Mouse (Mus musculus) heart, postnatal 25 days (tissue): ENCODE data around the gene Vat1l. TPM values are rescaled to one million over a fixed set of nuclear protein-coding genes. Genes with fewer than 3 reads are reported as not detected.

Experiments used
- DNase-seq: peaks from one replicate; pipeline ENCODE4 v3.0.0; 2022; ENCODE audit warnings: low spot score
- intact Hi-C: fragments of 180-260 bp; cut with DNase I; formaldehyde crosslinking; loops from one replicate; pipeline ENCODE4 v1.15.1; 2025
- total RNA-seq, 2 experiments: library from RNA; stranded (reverse); gene quantifications; 2 replicates each; pipeline ENCODE4 v1.2.3; 2021

The Vat1l gene
- total RNA-seq, 2 experiments from 2014 or later: 0.13 to 0.36 TPM

DNA sequence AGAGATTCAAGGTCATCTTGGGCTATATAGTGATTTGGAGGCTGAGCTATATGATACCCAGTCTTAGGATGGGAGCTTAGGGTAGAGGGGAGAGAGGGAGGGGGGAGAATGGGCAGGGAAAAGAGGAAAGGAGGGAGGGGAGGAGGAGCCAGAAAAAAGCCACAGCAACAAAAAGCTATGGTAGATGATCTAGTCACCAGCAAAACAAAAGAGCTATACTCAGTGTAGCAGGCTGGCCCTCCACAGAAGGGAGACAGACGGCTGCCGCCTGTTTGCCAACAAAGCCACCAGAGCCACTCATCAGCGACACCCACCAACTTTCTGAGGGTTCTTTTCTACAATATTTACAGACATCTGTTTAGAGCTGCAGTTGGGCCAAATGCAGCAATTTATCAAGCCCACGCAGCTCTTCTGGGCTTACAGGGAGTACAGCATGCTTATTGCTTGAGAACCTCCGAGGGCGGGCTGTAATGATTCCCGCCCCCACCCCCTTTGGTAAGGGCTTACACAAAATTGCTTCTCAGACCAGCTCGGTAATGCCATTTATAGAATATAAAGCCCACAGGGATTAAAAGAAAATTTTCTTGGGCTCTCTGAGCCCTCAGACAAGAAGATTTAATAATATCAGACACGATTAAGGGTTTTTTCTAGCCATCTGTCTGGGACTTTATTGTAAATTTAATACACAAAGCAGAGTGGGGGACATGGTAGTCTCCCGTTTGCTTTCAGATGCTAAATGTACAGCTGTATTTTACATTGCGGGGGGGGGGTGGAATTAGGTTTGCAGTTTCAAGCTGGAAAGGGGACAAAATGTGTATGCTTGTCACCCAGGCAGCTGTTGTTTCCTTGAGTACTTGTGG is 89.7 kb downstream of the Vat1l start:
- intact Hi-C loops: no loop called here
- DNase-seq: no peak

DNA sequence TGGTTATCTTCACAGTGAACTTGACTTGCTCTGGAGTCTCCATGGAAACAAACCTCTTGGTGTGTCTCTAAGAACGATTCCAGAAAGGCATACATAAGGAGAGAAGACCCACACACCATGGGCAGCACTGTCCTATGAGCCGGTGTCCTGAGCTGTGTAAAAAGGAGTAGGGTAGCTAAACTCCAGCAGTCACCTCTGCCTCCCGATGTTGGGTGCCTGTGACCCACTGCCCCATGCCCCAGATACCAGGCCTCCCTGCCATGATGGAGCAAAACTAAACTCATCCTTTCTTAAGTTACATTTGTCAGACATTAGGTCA is 90.3 kb downstream of the Vat1l start:
- intact Hi-C loops: no loop called here

DNA sequence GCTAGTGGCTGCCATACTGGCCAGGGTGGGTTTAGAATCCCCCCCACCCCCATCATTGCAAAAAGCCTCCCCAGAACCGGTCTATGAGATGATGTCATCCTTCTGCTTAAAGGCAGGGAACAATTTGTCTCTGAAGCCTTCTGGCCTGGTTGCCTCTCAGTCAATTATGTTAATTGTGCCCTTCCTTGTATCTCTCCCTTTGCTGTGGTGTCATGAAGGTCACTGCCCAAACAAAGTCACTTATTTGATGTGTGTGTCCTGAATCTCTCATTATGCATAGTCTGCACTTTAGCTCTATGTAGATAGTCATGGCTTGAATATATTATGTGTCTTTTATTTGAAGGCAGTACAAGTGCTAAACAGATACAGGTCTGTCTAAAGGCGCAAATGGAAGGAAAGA is 92.8 kb downstream of the Vat1l start:
- intact Hi-C loops: no loop called here
- no peak for DNase-seq

More for the DNA sequence above, 90.3 kb downstream of the Vat1l start:
- DNase-seq: no peak

DNA sequence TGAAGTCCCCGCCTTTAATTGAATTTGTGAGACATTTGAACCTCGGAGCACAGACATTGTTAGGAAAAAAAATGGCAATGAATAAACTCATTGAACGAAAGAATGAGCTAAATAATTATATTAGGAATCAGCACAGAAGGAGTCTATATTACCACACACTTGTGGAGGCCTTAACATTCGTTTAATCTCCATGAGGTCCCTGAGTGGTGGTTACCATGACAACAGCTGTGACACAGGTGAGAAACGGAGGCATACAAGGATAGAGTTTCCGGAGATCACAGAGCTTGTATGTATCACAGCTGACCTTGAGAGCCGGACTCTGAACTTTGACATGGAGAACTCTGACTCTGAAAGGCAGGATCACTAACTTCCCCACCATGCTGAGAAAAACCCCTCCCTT is 94.7 kb downstream of the Vat1l start:
- DNase-seq: no peak
- intact Hi-C loops: no loop called here

DNA sequence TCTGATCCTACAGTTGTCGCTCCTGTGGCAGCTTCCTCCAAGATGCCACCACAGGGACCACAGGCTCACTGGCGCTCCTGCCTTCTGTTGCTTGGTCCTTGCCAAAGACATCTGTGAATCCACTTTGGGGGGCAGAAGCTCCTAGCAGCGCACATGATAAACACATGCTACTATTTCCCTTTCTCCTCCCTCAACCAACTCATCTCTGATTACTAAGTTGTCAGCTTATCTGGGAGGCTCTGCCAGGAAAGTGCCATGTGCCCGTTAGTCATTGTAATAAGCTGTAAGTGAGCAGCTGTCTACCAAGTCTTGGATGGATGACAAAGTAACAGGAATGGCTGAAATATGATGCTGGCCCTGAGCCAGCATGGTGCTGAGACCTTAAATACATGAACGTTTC is 100.9 kb downstream of the Vat1l start:
- intact Hi-C loops: no loop called here
- no peak for DNase-seq

DNA sequence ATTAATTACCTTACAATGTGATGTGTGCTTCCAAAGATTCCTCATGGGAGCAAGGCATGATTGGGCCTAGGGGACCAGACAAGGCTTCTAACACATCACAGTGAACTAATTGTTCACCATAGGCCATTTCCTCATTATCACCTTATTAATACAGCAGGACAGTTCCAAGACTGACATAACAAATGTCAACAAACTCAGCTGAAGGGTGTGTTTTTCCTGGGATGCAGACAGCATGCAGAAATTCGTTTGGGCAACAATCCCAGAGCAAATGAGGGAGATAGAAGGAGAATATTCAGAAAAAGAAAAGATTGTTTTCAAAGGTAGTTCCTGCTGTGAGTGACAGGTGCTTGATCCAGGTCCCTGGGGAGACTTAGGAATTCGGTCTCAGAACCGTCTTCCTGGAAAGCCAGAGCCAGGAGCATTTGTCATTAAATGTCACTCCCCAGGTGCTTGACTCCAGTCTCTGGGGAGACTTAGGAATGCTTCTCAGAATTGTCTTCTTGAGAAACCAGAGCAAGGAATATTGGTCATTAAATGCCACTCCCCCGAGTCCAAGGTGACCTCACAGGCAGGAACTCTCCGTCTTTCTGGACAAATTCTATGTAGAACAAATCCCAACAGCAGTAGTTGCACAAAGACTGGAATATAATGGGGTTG is 109.4 kb downstream of the Vat1l start:
- DNase-seq: no peak
- intact Hi-C loops: no loop called here

DNA sequence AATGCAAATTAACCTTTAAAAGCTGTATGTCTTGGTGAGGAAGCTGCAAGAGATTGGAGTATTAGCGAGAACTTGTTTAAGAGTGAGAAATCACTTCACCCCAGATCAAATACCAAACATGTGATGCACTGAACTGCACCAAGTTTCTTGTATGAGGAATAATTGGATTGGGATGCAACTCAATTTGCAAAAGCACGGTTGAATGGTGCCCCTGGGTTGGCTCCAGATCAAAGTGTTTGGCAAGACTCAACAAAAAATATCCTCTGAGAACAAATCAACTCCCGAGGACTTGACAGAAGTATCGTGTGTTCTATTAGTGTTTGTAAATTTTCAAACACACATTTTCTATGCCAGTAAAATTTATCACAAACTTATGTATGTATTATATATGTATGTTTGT is 112.7 kb downstream of the Vat1l start:
- no peak for DNase-seq
- intact Hi-C loops: no loop called here

DNA sequence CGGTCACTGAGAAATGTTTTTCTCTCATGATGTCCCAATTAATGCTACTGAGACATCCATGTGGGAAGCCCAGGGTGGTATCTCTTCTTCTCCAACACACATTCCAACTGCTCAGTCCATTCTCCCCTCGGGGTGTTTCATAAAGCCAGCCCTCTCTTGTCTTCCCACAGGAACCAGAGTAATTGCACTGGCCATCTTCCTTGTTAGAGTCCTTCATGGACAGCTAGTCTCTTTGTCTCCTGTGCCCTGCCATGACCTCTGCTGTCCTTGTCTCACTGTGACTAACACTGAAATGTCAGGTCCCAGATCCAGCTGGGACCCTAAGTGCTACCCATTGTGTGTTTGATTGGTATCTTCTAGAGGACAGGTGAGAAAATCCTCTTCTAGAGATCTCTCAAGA is 116.7 kb downstream of the Vat1l start:
- intact Hi-C loops: no loop called here
- DNase-seq: no peak

DNA sequence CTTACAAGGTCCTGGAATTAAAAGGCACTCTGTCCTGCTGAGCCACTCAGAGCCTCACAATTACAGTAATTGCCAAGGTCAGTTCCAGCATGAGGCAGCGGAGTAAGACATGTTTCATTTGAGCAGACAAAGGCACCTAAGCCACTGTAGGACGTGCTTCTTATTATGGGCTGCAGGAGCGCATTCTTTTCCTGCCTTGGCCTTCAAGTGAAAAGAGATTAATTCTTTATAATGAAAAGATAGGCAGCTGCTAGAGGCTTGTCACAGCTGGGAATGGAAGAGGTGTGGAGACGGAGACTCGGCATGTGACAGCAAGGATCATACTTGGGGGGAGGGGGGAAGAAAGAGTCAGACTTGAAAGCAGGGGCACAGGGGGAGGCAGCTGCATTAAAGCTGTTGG is 126.5 kb downstream of the Vat1l start:
- intact Hi-C loops: no loop called here
- no peak for DNase-seq

DNA sequence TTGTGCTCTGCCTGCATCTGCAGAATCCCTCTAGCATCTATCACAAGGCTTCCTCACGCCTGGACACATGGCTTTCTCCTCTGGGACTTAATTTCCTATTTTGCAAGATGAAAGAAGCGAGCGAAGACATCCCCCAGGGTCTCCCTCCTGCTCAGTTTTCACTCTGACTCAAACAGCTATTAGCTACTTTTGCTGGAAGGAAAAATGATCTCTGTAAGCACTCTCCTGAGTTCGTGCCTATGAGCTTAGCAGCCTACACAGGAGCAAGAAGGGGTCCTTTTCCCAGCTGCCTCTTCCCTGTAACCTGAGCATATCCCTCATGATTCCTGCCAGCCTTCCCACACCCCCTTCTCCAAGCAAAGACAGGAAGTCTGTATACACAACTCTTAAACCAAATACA is 127.5 kb downstream of the Vat1l start:
- intact Hi-C loops: no loop called here
- no peak for DNase-seq

DNA sequence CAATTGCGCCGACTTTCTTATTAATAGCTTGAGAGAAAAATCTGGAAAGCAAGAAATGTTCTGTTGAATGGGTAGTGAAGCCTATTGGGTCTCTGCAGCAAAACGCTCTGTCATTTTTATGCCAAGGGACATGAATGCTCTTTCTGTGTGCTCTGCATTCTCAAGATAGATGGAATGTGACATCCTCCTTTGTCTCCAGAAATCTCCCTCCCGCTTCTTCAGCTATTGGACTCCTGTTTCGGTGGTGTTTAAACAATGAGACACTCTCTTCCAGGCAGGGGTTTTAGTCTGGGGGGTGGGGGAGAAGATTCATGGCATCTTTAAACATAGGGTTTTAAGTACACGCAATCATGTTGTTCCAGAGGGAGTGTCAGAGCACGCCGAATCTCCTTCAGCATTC is 130.3 kb downstream of the Vat1l start:
- intact Hi-C loops: no loop called here
- DNase-seq: no peak

DNA sequence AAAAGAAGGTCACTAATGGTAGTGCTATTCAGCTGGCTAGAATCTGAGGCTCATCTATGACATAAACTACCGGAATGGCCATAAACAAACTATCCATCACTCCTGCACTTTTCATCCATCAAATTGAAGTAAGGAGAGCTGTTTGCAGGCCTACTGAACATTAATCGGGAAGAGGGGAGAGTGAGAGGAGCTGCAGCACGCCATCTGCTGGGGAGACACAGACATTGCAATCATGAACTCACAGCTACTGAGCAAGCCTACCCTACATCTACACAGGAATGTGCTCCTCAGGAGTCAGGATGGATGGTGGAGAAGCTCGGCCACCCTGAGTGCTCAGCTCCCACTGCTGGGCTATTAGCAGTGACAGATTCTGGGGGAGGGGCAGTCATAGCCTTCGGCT is 136.9 kb downstream of the Vat1l start:
- intact Hi-C loops: no loop called here
- DNase-seq: no peak

DNA sequence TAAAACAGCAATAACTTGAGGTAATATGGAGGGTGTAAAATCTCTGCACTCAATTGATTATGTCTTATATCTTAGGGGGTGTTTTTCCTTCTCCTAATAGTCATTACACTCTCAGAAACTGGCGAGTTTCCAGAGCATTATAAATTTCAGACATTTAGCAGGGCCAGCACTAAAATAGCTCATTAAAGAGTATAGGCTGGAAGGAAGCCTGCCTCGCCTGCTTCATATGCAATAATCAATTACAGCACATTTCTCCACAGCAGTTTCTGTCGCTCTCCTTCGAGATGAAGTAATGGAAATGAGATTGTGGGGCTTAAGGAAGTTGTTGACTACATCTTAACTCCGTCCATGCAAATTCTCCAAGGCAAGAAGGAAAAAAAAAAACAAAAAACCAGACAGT is 139.4 kb downstream of the Vat1l start:
- no peak for DNase-seq
- intact Hi-C loops: no loop called here

DNA sequence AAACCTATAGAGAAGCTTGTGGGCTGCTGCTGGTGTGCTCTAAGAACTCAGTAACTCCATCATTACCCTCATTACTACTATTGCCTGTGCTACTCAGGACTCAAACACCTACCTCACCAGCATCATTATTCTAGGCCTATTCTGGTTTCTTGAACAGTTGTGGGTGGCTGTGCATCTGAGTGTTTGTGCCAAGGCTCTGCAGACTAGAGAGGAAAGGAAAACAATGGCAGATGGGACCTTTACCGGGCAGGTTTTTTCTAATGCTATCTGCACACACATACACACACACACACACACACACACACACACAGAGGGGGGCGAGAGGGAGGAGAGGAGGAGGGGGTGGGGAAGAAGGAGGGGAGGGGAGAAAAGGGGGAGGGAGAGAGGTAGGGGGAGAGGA is 140.6 kb downstream of the Vat1l start:
- intact Hi-C loops: no loop called here
- no peak for DNase-seq

DNA sequence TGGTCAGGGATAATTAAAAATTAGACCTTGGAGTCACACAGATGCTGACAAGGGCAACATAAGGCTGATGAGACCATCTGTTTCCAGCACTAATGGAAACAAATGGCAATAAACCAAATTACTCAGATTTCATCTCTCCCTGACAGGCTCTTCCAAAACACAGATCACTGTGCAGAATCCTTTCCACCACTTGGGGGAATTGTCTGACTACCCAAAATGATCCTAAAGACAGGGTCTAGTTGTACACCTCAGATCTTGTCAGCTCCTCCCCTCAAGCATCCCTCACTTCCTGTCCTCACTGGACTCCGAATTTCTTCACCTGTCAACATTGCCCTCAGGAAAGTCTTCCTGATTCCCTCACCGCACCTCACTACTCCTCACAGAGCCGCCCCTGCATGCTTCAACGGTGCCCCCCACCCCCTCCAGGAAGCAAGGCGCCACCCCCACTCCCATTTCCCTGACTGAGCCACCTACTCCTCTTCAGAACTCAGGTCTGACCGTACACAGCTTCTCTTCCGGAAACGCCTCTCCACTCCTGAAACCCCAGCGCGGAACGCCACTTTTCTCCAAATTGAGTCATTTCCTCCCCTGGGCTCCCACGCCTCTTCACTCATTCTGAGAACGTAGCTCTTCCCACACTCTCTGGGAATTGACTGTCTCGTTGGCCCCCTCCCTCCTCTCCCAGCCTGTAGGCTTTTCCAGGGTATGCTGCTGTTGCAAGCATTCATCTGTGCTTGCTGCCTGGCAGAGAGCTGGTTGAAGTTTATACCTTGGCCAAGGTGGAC is 146.4 kb downstream of the Vat1l start:
- no peak for DNase-seq

DNA sequence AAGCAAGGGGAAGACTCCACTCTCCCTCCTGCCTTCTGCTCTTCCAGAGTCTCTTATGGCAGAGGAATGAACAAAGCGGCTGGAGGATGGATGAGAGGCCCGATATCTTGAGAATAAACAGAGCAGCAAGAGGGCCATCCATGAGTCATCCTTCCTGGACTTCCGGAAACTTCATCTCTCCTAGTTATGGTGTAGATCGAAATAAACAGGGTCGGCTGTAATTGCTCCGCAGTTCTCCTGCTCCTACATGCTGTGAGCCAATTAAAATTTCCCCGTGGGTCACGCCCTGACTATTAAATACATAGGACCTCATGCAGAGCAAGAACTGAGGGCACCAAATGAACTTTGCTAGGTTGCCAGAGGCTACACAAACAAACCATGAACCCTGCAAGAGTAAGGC is 155.1 kb downstream of the Vat1l start:
- DNase-seq: no peak
- intact Hi-C loops: no loop called here

More for the DNA sequence above, 146.4 kb downstream of the Vat1l start:
- intact Hi-C loops: no loop called here

DNA sequence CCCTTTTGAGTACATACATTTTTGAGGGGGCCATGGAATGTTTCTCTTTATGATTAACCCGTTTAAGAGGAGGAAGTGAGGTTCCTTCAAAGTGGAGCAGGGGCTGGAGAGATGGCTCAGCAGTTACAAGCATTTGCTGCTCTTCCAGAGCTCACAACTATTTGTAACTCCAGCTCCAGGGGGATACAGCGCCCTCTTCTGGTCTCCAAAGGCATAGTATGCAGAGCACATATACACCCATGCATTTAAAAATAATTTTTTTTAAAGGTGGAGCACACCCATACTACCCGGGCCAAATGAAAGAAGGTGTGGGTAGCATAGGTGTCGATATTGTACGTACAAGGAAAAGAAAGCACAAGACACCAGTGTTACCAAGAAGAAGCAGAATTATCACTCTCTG is 157.8 kb downstream of the Vat1l start:
- DNase-seq: no peak
- intact Hi-C loops: no loop called here

DNA sequence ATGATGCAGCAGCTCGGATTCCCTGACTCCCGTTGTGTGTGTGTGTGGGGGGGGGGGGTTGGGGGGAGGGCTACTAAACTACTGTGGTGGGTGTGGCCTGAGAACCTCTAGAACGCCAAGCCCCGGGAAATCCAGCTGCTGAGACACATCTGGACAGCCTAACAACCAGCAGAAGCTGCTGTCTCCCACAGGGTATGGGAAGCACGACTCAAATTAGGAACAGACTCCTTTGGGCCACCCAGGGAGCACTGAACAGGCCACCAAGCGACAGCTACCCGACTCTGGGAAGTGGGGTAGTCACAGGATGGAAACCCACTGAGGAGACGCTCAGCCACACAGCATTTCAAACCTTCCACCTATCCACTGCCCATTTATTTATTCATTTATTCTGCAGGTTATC is 158.2 kb downstream of the Vat1l start:
- DNase-seq: no peak
- intact Hi-C loops: no loop called here

DNA sequence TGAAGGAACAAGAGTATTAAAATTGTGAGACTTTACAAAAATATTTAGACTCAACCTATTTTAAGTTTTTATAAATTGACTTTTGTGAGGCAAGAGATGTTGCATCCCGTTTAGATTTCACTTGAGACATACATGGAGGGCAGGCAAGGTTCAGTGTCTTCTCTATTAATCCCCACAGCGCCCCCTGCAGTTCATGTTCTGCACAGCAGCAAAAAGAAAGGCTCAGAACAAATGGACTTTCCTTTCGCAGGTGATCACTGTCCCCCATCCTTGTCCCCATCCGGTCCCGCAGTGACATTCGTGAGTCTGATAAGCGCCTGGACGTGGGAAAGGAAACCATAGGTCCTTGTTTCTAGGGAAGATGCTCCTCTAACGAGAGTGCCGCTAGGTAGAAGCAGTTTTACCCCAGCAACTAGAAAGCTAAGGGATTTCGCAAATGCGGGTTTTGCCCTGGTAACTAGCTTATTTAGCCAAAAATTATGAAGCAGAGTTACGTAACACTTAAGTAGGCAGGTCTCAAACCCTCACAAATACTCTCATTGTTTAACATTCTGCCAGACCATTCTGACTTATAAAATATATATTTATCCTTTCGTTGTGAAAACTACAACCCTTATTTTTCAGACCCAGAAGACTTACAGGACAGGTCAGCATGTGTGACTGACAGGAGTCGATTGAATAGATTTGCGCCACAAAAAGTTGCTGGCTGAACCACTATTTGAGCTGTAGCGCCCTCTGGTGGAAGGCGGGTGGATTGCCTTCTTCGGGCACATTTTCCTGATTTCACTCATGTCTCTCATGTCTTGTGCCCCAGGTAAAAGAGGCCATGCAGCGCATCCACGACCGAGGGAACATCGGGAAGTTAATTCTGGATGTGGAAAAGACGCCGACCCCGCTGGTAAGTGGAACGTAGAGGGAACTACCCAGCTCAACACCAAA is 163.9 kb downstream of the Vat1l start:
- intact Hi-C loops: loop anchor here (1.0 to 5.0 kb wide), 2 partner anchors 288 to 707 kb away; no protein-coding TSS in a partner anchor
- peak; percentile 4 for DNase-seq

DNA sequence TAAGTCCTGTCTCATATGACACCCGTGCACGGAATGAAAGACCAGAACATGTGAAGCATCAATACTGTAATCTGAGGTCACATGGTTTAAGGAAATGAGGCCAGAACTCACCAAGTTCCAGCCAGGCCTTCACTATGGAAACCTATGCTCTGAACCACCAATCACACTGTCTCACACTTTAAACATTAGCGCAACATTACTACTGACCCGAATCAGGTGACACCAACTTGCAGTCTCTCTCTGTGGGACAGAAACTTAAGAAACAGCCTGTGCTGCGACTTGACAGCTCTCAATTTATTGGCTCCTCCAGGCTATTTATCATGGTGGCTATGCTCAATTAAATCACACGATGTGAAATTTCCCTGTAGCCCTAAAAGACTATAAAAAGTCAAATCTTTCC is 169.0 kb downstream of the Vat1l start:
- no peak for DNase-seq
- intact Hi-C loops: no loop called here
